Comparison of ENCODE assay signal across 1 mouse cellular context in the genomic region with DNA sequence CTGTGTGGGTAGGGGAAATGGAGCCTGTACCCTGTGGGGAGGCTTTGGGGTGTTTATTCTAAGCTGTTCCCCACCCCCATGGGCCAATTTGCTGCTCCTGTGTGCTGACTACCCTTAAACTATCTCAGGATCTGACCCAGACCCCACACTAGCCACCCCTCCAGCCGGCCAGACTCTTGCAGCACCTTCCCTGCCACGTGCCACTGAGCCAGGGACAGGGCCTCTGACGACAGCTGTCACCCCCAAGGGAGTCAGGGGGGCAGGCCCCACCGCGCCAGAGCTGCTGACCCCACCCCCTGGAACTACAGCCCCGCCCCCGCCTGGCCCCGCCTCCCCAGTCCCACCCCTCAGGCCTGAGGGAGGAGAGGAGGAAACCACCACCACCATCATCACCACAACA.
TF ChIP-seq lines count a peak whose summit lies in the region.

No protein-coding gene starts in this region.

TF ChIP-seq in CH12.LX, 34 proteins besides CTCF, POLR2A, EP300 and RAD21 (continued from another document):
- TF ChIP-seq TCF12 (IDR thresholded peaks at IDR 0.05; ENCODE audit: low read depth, low read length): no peak
